Mouse (Mus musculus) MEL (cell line): Measurements from ENCODE around the gene Qrich1. TPM values are rescaled to one million over a fixed set of nuclear protein-coding genes. Genes with fewer than 3 reads are reported as not detected.

Experiments used
- DNase-seq: peaks from one replicate; pipeline ENCODE4 v3.0.0; 2011; ENCODE audit warnings: low read depth, low spot score
- H3K27ac ChIP-seq: 2 replicates; pipeline ENCODE4 v1.5.1; 2012; ENCODE audit warnings: low read depth, mild to moderate bottlenecking, control low read depth, low read length, moderate library complexity; ENCODE audit not compliant: control insufficient read depth
- H3K27me3 ChIP-seq, 2 experiments: fragments of 150-350 bp in 1 of 2; sonication (generic) in 1 of 2; 2 replicates each; pipeline ENCODE4 v1.6.1; 2012; ENCODE audit warnings: low read length in 2 of 2, mild to moderate bottlenecking in 2 of 2, improper control_type of control experiment in 1 of 2, moderate library complexity in 1 of 2; ENCODE audit not compliant: insufficient read depth in 2 of 2, control insufficient read depth in 1 of 2
- H3K36me3 ChIP-seq, 2 experiments: 2 replicates each; pipeline ENCODE4 v1.6.1; 2012 to 2014; ENCODE audit warnings: low read length in 2 of 2, improper control_type of control experiment in 1 of 2, inconsistent platforms in 1 of 2, mild to moderate bottlenecking in 1 of 2; ENCODE audit not compliant: insufficient read depth in 2 of 2, control insufficient read depth in 1 of 2
- H3K4me1 ChIP-seq, 2 experiments: fragments of 150-350 bp in 1 of 2; sonication (generic) in 1 of 2; 2 replicates each; pipeline ENCODE4 v1.6.1; 2012; ENCODE audit warnings: low read length in 2 of 2, improper control_type of control experiment in 1 of 2, mild to moderate bottlenecking in 1 of 2; ENCODE audit not compliant: insufficient read depth in 2 of 2, control insufficient read depth in 1 of 2
- H3K4me3 ChIP-seq, 2 experiments: fragments of 150-350 bp in 1 of 2; sonication (generic) in 1 of 2; 2 replicates each; pipeline ENCODE4 v1.5.1; 2012; ENCODE audit warnings: low read depth in 2 of 2, low read length in 2 of 2, mild to moderate bottlenecking in 2 of 2, moderate library complexity in 2 of 2, control low read depth in 1 of 2, improper control_type of control experiment in 1 of 2; ENCODE audit not compliant: control insufficient read depth in 1 of 2, insufficient read depth in 1 of 2
- H3K79me2 ChIP-seq: 2 replicates; pipeline ENCODE4 v1.6.1; 2012; ENCODE audit warnings: mild to moderate bottlenecking, low read length, moderate library complexity; ENCODE audit not compliant: control insufficient read depth, poor library complexity, insufficient read depth
- H3K9ac ChIP-seq: 2 replicates; pipeline ENCODE4 v1.6.1; 2012; ENCODE audit warnings: low read depth, mild to moderate bottlenecking, control low read depth, low read length, moderate library complexity; ENCODE audit not compliant: control insufficient read depth, poor library complexity, severe bottlenecking
- H3K9me3 ChIP-seq: fragments of 150-350 bp; sonication (generic); replicated peaks from 2 replicates; pipeline ENCODE4 v1.6.1; 2012; ENCODE audit warnings: mild to moderate bottlenecking, low read length, improper control_type of control experiment, moderate library complexity; ENCODE audit not compliant: insufficient read depth
- CHD2 ChIP-seq: IDR thresholded peaks from 2 replicates; pipeline ENCODE4 v1.6.1; 2011; ENCODE audit warnings: low read length, improper control_type of control experiment
- CTCF ChIP-seq, 3 experiments: IDR thresholded peaks in 2 of 3; conservative IDR thresholded peaks in 1 of 3; 2 replicates each; pipeline ENCODE4 v1.5.1; 2011 to 2012; ENCODE audit warnings: low read length in 3 of 3, low read depth in 2 of 3, mild to moderate bottlenecking in 2 of 3, improper control_type of control experiment in 1 of 3, inconsistent platforms in 1 of 3, mixed read lengths in 1 of 3, moderate library complexity in 1 of 3; ENCODE audit not compliant: control insufficient read depth in 1 of 3, insufficient read depth in 1 of 3, poor library complexity in 1 of 3, severe bottlenecking in 1 of 3
- E2F4 ChIP-seq: IDR thresholded peaks from 2 replicates; pipeline ENCODE4 v1.6.1; 2011; ENCODE audit warnings: low read depth, low read length, improper control_type of control experiment, borderline replicate concordance
- EP300 ChIP-seq, 2 experiments: IDR thresholded peaks; 2 replicates each; pipeline ENCODE4 v1.6.1; 2011; ENCODE audit warnings: improper control_type of control experiment in 2 of 2, low read length in 2 of 2, low read depth in 1 of 2, mild to moderate bottlenecking in 1 of 2
- ETS1 ChIP-seq: IDR thresholded peaks from 2 replicates; pipeline ENCODE4 v1.6.1; 2012; ENCODE audit warnings: low read depth, mild to moderate bottlenecking, inconsistent platforms, low read length, improper control_type of control experiment, moderate library complexity
- GABPA ChIP-seq: IDR thresholded peaks from 2 replicates; pipeline ENCODE4 v1.6.1; 2012; ENCODE audit warnings: low read depth, mild to moderate bottlenecking, inconsistent platforms, low read length, improper control_type of control experiment, moderate library complexity
- GATA1 ChIP-seq: IDR thresholded peaks from 2 replicates; pipeline ENCODE4 v1.6.1; 2011; ENCODE audit warnings: low read depth, low read length, improper control_type of control experiment
- HCFC1 ChIP-seq: IDR thresholded peaks from 2 replicates; pipeline ENCODE4 v1.6.1; 2012; ENCODE audit warnings: low read depth, mild to moderate bottlenecking, inconsistent platforms, low read length, improper control_type of control experiment, moderate library complexity
- KAT2A ChIP-seq: conservative IDR thresholded peaks from 2 replicates; pipeline ENCODE4 v1.6.1; 2012; ENCODE audit warnings: low read depth, low read length, improper control_type of control experiment, inconsistent platforms
- MAFK ChIP-seq: IDR thresholded peaks from 2 replicates; pipeline ENCODE4 v1.6.1; 2011; ENCODE audit warnings: low read depth, mild to moderate bottlenecking, low read length, improper control_type of control experiment, borderline replicate concordance
- MAX ChIP-seq: IDR thresholded peaks from 2 replicates; pipeline ENCODE4 v1.6.1; 2011; ENCODE audit warnings: low read length, improper control_type of control experiment
- MAZ ChIP-seq: IDR thresholded peaks from 2 replicates; pipeline ENCODE4 v1.6.1; 2012; ENCODE audit warnings: low read depth, mild to moderate bottlenecking, inconsistent platforms, low read length, improper control_type of control experiment
- MEF2A ChIP-seq: IDR thresholded peaks from 2 replicates; pipeline ENCODE4 v1.6.1; 2014; ENCODE audit warnings: low read depth, mild to moderate bottlenecking, inconsistent platforms, low read length, improper control_type of control experiment; ENCODE audit not compliant: poor library complexity, insufficient replicate concordance, severe bottlenecking; ENCODE audit errors: extremely low read depth
- MXI1 ChIP-seq: IDR thresholded peaks from 2 replicates; pipeline ENCODE4 v1.6.1; 2011; ENCODE audit warnings: mild to moderate bottlenecking, low read depth, low read length, improper control_type of control experiment
- MYB ChIP-seq: IDR thresholded peaks from 2 replicates; pipeline ENCODE4 v1.6.1; 2011; ENCODE audit warnings: mild to moderate bottlenecking, low read depth, low read length, improper control_type of control experiment
- MYC ChIP-seq: IDR thresholded peaks from 2 replicates; pipeline ENCODE4 v1.6.1; 2011; ENCODE audit warnings: low read depth, mild to moderate bottlenecking, low read length, improper control_type of control experiment, moderate library complexity
- NELFE ChIP-seq: IDR thresholded peaks from 2 replicates; pipeline ENCODE4 v1.6.1; 2011; ENCODE audit warnings: low read depth, low read length, improper control_type of control experiment
- NRF1 ChIP-seq: IDR thresholded peaks from 2 replicates; pipeline ENCODE4 v1.6.1; 2014; ENCODE audit warnings: low read depth, mild to moderate bottlenecking, inconsistent platforms, low read length, improper control_type of control experiment, moderate library complexity; ENCODE audit not compliant: poor library complexity, insufficient read depth, severe bottlenecking
- POLR2A ChIP-seq, 2 experiments: IDR thresholded peaks; 2 replicates each; pipeline ENCODE4 v1.6.1; 2011 to 2012; ENCODE audit warnings: low read length in 2 of 2, mild to moderate bottlenecking in 2 of 2, control low read depth in 1 of 2, improper control_type of control experiment in 1 of 2, low read depth in 1 of 2, moderate library complexity in 1 of 2; ENCODE audit not compliant: control insufficient read depth in 1 of 2, insufficient read depth in 1 of 2, poor library complexity in 1 of 2
- POLR2AphosphoS2 ChIP-seq: IDR thresholded peaks from 2 replicates; pipeline ENCODE4 v1.6.1; 2011; ENCODE audit warnings: low read length, improper control_type of control experiment
- SIN3A ChIP-seq: IDR thresholded peaks from 2 replicates; pipeline ENCODE4 v1.6.1; 2012; ENCODE audit warnings: low read length, improper control_type of control experiment, inconsistent platforms
- TAL1 ChIP-seq: IDR thresholded peaks from 2 replicates; pipeline ENCODE4 v1.6.1; 2012; ENCODE audit warnings: mild to moderate bottlenecking, inconsistent platforms, low read length, moderate library complexity, mixed read lengths
- TBP ChIP-seq: IDR thresholded peaks from 2 replicates; pipeline ENCODE4 v1.8.0; 2011; ENCODE audit warnings: low read depth, low read length, improper control_type of control experiment
- TCF12 ChIP-seq: IDR thresholded peaks from 2 replicates; pipeline ENCODE4 v1.6.1; 2014; ENCODE audit warnings: low read depth, mild to moderate bottlenecking, inconsistent platforms, low read length, improper control_type of control experiment, moderate library complexity
- ZKSCAN1 ChIP-seq: IDR thresholded peaks from 2 replicates; pipeline ENCODE4 v1.6.1; 2012; ENCODE audit warnings: low read depth, mild to moderate bottlenecking, inconsistent platforms, low read length, improper control_type of control experiment, moderate library complexity
- ZMIZ1 ChIP-seq: IDR thresholded peaks from 2 replicates; pipeline ENCODE4 v1.6.1; 2012; ENCODE audit warnings: low read depth, mild to moderate bottlenecking, inconsistent platforms, low read length, improper control_type of control experiment, moderate library complexity
- polyA plus RNA-seq, 2 experiments: library from polyadenylated mRNA; stranded (reverse) in 1 of 2; unstranded in 1 of 2; fragments of >175 nt in 1 of 2; fragments of >200 nt in 1 of 2; gene quantifications; 2 replicates each; pipeline versions ENCODE4 v1.2.1 to v1.2.4; 2012; ENCODE audit warnings: low replicate concordance in 2 of 2, low read depth in 1 of 2; ENCODE audit not compliant: insufficient read length in 2 of 2, insufficient read depth in 1 of 2, missing spikeins in 1 of 2
- total RNA-seq: library from RNA; depleted of rRNA; stranded (reverse); fragments of 300-350 nt; gene quantifications from 2 replicates; pipeline ENCODE4 v1.2.3, GENCODE M21; 2012; rRNA removed

Qrich1 gene
- total RNA-seq (122 and 126 TPM in 2 replicates), polyA plus RNA-seq (100 to 1,000 TPM in 1 of 2 experiments, 10 to 100 TPM in 1; 84.5 to 161 TPM)

DNA sequence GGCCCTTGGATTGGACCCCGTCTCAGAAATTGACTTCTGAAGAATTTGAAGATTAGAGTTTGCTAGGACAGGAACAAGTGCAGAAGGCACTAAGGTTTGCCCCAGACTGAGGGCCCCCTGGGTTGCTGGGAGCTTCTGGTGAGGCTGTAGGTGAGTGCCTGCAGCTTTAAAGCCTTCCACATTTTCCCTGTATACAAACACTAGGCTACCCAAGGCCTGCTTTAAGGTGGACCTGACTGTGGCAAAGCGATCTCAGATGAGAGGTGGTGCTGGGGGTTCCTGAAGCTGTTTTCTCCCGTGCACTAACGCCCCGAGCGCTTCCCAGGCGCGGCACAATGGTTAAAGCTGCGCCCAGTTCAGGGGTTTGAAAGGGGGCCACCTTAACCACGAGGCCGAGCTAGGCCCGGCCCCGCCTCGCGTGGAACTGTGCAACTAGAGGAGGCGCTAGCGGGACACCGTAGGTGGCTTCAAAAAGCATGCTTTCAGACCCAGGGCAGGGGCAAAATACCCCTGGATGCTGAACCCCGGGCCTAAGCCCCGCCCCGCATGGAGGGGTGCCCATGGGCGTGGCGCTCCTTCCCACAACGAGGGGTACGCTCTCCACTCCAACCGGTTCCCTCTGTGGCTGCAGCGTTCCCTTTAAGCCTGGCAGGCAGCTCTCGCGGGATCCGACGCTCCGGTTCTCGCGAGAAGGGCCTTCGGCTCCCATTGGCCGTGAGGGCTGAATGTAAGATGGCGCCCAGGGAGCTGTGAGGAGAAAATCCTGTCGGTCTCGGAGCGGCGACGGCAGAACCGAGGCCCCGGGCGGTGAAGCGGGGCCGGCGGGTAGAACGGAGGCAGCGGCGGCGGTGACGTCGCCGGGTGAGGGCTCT, at the start of gene Qrich1:
Qrich1 (plus strand) TSS at position 427 of the 872 bp plus-strand sequence.
- peak; percentile 99 for DNase-seq
- TF ChIP-seq TCF12 (peak; percentile 56), ETS1 (0 out of 2 replicates have a peak, but pooled peaks have one; percentile 15), HCFC1 (peak; percentile 90), TBP (peak; percentile 87), NELFE (peak; percentile 83), POLR2A (IDR thresholded peaks at IDR 0.05; ENCODE audit: control insufficient read depth in 1 of 2, insufficient read depth in 1 of 2, low read depth in 1 of 2, low read length in 2 of 2, poor library complexity in 1 of 2) (peak; percentile 79 to 89), ZMIZ1 (peak; percentile 75; the same call in 1 of the 2 replicates), ZKSCAN1 (no peak), CTCF (IDR thresholded peaks at IDR 0.05 in 2 of 3, conservative IDR thresholded peaks at IDR 0.05 in 1 of 3; ENCODE audit: control insufficient read depth in 1 of 3, insufficient read depth in 1 of 3, low read depth in 2 of 3, low read length in 3 of 3, poor library complexity in 1 of 3, severe bottlenecking in 1 of 3) (no peak), KAT2A (no peak; the same call in 1 of the 2 replicates), TAL1 (no peak), CHD2 (peak; percentile 99), MAZ (peak; percentile 8; the same call in 1 of the 2 replicates), MYC (peak; percentile 62), MXI1 (peak; percentile 87), POLR2AphosphoS2 (peak; percentile 87), E2F4 (no peak), MAX (peak; percentile 69; the same call in 1 of the 2 replicates), SIN3A (peak; percentile 90)

DNA sequence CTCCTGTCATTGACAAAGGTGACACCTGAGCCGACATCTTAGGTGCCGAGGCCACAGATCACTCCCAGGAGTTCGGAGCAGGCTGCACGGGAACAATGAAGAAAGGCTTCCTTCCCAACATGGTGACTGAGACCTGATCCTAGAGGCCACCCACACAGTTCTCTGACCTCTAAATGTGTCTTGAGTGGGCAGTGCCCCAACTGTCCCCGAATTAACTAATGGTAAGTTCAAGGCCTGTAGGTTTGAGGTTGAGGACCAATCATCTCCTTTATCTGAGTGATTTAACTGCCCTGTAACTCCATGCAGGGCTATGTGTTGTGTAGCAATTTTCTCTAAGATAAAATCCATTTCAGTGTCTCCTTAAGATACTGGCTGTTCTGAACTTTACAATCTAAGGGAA, 47.2 kb upstream of the Qrich1 start:
- no peaks in the 10 kb centered on the region for H3K79me2 ChIP-seq
- no peak for DNase-seq
- H3K4me1 ChIP-seq: no peaks in the 10 kb centered on the region
- H3K36me3 ChIP-seq: no peaks in the 10 kb centered on the region
- H3K4me3 ChIP-seq: no peak overlapping the region
- no peak overlapping the region for H3K27ac ChIP-seq
- no peaks in the 10 kb centered on the region for H3K27me3 ChIP-seq
- H3K9me3 ChIP-seq: no peaks in the 10 kb centered on the region
- TF ChIP-seq POLR2AphosphoS2 (no peak), GATA1 (no peak), ZKSCAN1 (no peak), MEF2A (no peak), MAFK (no peak), EP300 (IDR thresholded peaks at IDR 0.05; ENCODE audit: low read depth in 1 of 2, low read length in 2 of 2) (no peak), MYB (no peak), NRF1 (no peak), HCFC1 (no peak), GABPA (no peak)
- no peak overlapping the region for H3K9ac ChIP-seq

More for the DNA sequence above, at the start of gene Qrich1:
- Histone ChIP-seq H3K9me3 (no peaks in the 10 kb centered on the region), H3K27me3 (no peaks in the 10 kb centered on the region), H3K4me3 (peak within 1 kb of the TSS; percentile 81 to 84), H3K79me2 (peaks cover 31% of the 10 kb centered on the region), H3K27ac (peak within 1 kb of the TSS; percentile 91), H3K9ac (peak within 1 kb of the TSS; percentile 92), H3K4me1 (peaks cover 0 to 17% of the 10 kb centered on the region in 2 experiments; a peak in 3 of 4 replicates), H3K36me3 (peaks cover 9 to 33% of the 10 kb centered on the region in 2 experiments)
